Mouse (Mus musculus) liver, adult 2 months (tissue): ENCODE data around the gene Lyz1.

Experiments used
- CTCF ChIP-seq: fragments of 200-500 bp; IDR thresholded peaks from 2 replicates; pipeline ENCODE4 v1.5.1; 2011; ENCODE audit warnings: low read depth, low read length, control low read depth
- POLR2A ChIP-seq: fragments of 200-500 bp; IDR thresholded peaks from 2 replicates; pipeline ENCODE4 v1.6.1; 2011; ENCODE audit warnings: low read length, control low read depth; ENCODE audit not compliant: insufficient read depth; ENCODE audit errors: extremely low read depth

- no peak for TF ChIP-seq CTCF
- no peak for TF ChIP-seq POLR2A
These were observed 10.6 kb downstream of the Lyz1 start, which contains the start of gene Lyz2 for GRCm38 (mm10) chr10:117282049-117282448.
